Mouse (Mus musculus): ENCODE measurements around the gene Dlgap3.

DNA sequence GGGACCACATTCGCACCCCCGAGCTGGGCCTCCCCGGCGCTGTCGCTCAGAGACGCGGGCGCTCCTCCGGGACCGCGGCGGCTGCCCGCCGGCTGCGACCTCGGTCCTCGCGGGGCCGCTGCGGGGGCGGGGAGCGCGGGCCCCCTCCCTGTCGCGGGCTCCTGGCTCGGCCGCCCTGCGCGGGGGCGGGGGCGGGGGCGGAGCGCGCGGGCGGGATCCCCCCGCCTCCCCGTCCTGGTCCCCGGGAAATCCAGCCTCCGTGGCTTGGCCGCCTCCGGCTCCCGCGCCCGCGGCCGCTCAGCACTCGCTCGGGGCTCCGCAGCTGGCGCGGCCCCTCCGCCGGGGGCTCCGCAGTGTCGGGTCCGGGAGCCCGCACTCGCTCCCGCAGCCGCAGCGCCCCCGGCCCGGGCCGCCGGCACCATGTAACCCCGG, at the start of gene Dlgap3:
- no peak for TF ChIP-seq TAL1 (IDR thresholded peaks at IDR 0.05; ENCODE audit: low read length)
- no peak for TF ChIP-seq GATA1 (IDR thresholded peaks at IDR 0.05; ENCODE audit: low read length)
